Mouse (Mus musculus): ENCODE data around the gene Gm28038. TPM values are rescaled to one million over a fixed set of nuclear protein-coding genes. Genes with fewer than 3 reads are reported as not detected.
A peak's percentile ranks its signal among the peaks of the same experiment; 100 is the strongest.

Gm28038 gene
- polyA plus RNA-seq, 1 experiment, result not detected

DNA sequence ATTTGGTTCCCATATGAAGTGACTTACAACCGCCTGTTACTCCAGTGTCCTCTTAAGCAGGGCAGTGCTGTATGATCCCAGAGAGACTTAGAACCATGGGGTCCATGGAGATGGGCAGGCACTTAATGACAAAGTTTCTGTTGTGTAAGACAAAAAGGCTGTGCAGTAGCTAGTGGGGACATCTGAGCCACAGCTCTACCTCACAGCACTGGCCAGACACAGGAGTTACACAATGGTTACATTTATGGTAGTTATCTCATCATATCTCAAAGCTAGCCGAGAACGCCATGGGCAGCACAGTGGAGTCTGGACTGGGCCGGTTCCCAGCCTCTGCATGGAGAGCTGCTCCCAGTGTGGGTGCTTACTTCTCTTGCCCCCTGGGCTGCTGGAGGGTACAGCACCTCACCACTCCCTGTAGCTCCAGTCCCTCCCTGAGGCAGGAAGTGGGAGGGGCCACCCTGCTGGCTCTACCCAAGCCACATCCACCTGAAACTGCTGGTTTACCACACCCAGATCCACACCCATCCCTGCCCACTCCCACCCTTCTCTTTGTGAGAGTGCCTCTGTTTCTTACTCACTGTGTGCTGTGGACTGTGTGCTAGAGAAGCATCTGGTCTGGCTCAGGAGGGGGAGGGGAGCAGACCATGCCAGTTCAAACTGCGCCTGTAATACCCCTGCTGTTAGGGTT lies 29.3 kb upstream of the Gm28038 start:
- TF ChIP-seq POLR2A (IDR thresholded peaks at IDR 0.05; ENCODE audit: borderline replicate concordance, control insufficient read depth, low read depth, low read length) (peak; percentile 55; the same call in 1 of the 2 replicates), CTCF (IDR thresholded peaks at IDR 0.05; ENCODE audit: control insufficient read depth, insufficient read depth, low read length) (no peak)
- H3K27ac ChIP-seq (ENCODE audit: control insufficient read depth, insufficient read depth, low read depth, low read length, poor library complexity), result peak overlapping the region; percentile 78
- WGBS, result 28% methylated on average over 5 of the region's 5 CpGs
- no peak overlapping the region for H3K4me3 ChIP-seq (replicated peaks; ENCODE audit: control insufficient read depth, low read depth, low read length)
- peaks cover 15% of the 10 kb centered on the region for H3K4me1 ChIP-seq (ENCODE audit: control insufficient read depth, insufficient read depth, low read length)

GRCm38 (mm10) chr2:30252521-30252920 lies 28.3 kb upstream of the Gm28038 start:
- 71% methylated on average over 3 of the region's 3 CpGs for WGBS
- H3K4me1 ChIP-seq (ENCODE audit: control insufficient read depth, insufficient read depth, low read length), result peaks cover 15% of the 10 kb centered on the region
- no peak overlapping the region for H3K4me3 ChIP-seq (replicated peaks; ENCODE audit: control insufficient read depth, low read depth, low read length)
- no peak for TF ChIP-seq POLR2A (IDR thresholded peaks at IDR 0.05; ENCODE audit: borderline replicate concordance, control insufficient read depth, low read depth, low read length)
- TF ChIP-seq CTCF (IDR thresholded peaks at IDR 0.05; ENCODE audit: control insufficient read depth, insufficient read depth, low read length), result no peak
- H3K27ac ChIP-seq (ENCODE audit: control insufficient read depth, insufficient read depth, low read depth, low read length, poor library complexity), result peak overlapping the region; percentile 78

DNA sequence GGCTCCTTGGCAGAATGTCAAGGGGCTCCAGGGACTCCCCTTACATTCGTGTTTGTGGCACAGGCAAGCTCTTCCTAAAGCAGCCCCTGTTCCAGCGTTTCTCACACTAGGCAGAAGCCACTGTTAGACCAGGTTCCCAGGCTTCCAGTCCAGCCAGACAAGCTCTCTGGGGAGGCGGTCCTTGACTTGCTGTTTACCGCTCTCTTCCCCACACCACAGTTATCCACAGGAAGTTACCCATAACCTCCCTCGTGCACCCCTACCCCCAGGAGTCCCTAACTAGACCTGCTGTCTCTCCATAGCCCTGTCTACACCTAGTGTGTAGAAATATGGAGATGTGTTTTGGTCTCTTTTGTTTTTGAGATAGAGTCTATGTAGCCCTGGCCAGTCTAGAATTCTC lies 27.0 kb upstream of the Gm28038 start:
- peaks cover 17% of the 10 kb centered on the region for H3K4me1 ChIP-seq (ENCODE audit: control insufficient read depth, insufficient read depth, low read length)
- H3K4me3 ChIP-seq (replicated peaks; ENCODE audit: control insufficient read depth, low read depth, low read length), result no peak overlapping the region
- no peak overlapping the region for H3K27ac ChIP-seq (ENCODE audit: control insufficient read depth, insufficient read depth, low read depth, low read length, poor library complexity)
- 17% methylated on average over 5 of the region's 5 CpGs for WGBS
- TF ChIP-seq CTCF (IDR thresholded peaks at IDR 0.05; ENCODE audit: control insufficient read depth, insufficient read depth, low read length) (no peak), POLR2A (IDR thresholded peaks at IDR 0.05; ENCODE audit: borderline replicate concordance, control insufficient read depth, low read depth, low read length) (no peak)

DNA sequence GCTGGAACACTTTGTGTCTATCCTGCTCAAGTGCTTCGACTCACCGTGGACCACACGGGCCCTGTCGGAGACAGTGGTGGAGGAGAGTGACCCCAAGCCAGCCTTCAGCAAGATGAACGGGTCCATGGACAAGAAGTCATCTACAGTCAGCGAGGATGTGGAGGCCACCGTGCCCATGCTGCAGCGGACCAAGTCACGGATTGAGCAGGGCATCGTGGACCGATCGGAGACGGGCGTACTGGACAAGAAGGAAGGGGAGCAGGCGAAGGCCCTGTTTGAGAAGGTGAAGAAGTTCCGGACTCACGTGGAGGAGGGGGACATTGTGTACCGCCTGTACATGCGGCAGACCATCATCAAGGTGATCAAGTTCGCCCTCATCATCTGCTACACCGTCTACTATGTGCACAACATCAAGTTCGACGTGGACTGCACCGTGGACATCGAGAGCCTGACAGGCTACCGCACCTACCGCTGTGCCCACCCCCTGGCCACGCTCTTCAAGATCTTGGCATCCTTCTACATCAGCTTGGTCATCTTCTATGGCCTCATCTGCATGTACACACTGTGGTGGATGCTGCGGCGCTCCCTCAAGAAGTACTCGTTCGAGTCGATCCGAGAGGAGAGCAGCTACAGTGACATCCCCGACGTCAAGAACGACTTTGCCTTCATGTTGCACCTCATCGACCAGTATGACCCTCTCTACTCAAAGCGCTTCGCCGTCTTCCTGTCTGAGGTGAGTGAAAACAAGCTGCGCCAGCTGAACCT lies 25.0 kb upstream of the Gm28038 start:
- WGBS, result 96% methylated on average over 42 of the region's 42 CpGs
- H3K27ac ChIP-seq (ENCODE audit: control insufficient read depth, insufficient read depth, low read depth, low read length, poor library complexity), result no peak overlapping the region
- TF ChIP-seq POLR2A (IDR thresholded peaks at IDR 0.05; ENCODE audit: borderline replicate concordance, control insufficient read depth, low read depth, low read length), result no peak
- no peak for TF ChIP-seq CTCF (IDR thresholded peaks at IDR 0.05; ENCODE audit: control insufficient read depth, insufficient read depth, low read length)
- H3K4me1 ChIP-seq (ENCODE audit: control insufficient read depth, insufficient read depth, low read length), result peaks cover 19% of the 10 kb centered on the region
- no peak overlapping the region for H3K4me3 ChIP-seq (replicated peaks; ENCODE audit: control insufficient read depth, low read depth, low read length)

GRCm38 (mm10) chr2:30256616-30257350 lies 24.1 kb upstream of the Gm28038 start:
- TF ChIP-seq POLR2A (IDR thresholded peaks at IDR 0.05; ENCODE audit: borderline replicate concordance, control insufficient read depth, low read depth, low read length) (no peak), CTCF (IDR thresholded peaks at IDR 0.05; ENCODE audit: control insufficient read depth, insufficient read depth, low read length) (no peak)
- peaks cover 13% of the 10 kb centered on the region for H3K4me1 ChIP-seq (ENCODE audit: control insufficient read depth, insufficient read depth, low read length)
- no peak overlapping the region for H3K4me3 ChIP-seq (replicated peaks; ENCODE audit: control insufficient read depth, low read depth, low read length)
- no peak overlapping the region for H3K27ac ChIP-seq (ENCODE audit: control insufficient read depth, insufficient read depth, low read depth, low read length, poor library complexity)
- 93% methylated on average over 30 of the region's 30 CpGs for WGBS

GRCm38 (mm10) chr2:30257699-30258460 lies 23.0 kb upstream of the Gm28038 start:
- Histone ChIP-seq H3K4me1 (ENCODE audit: control insufficient read depth, insufficient read depth, low read length) (peaks cover 7% of the 10 kb centered on the region), H3K27ac (ENCODE audit: control insufficient read depth, insufficient read depth, low read depth, low read length, poor library complexity) (peak overlapping the region; percentile 20; the same call in 1 of the 2 replicates), H3K4me3 (replicated peaks; ENCODE audit: control insufficient read depth, low read depth, low read length) (no peak overlapping the region)
- TF ChIP-seq CTCF (IDR thresholded peaks at IDR 0.05; ENCODE audit: control insufficient read depth, insufficient read depth, low read length) (no peak), POLR2A (IDR thresholded peaks at IDR 0.05; ENCODE audit: borderline replicate concordance, control insufficient read depth, low read depth, low read length) (no peak)
- 39% methylated on average over 7 of the region's 7 CpGs for WGBS

DNA sequence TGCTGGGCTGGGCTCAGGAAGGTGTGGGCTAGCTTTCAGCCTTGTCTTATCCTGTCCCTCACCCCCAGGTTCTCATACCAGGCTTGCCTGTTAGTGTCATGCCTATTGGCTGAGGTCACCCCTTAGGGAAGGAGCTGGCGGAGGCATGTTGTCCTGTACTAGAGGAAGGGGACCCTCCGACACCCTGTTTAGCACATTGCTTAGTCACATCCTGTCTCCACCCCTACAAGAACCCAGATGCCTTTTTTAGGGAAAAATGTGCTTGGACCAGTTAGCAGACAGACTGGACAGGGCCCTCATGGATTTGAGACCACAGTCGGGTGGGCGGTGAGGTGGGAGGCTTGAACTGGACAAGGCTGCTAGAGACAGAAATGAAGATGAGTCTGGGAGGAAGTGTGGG lies 22.2 kb upstream of the Gm28038 start:
- 41% methylated on average over 4 of the region's 4 CpGs for WGBS
- H3K4me3 ChIP-seq (replicated peaks; ENCODE audit: control insufficient read depth, low read depth, low read length), result no peak overlapping the region
- TF ChIP-seq POLR2A (IDR thresholded peaks at IDR 0.05; ENCODE audit: borderline replicate concordance, control insufficient read depth, low read depth, low read length) (no peak), CTCF (IDR thresholded peaks at IDR 0.05; ENCODE audit: control insufficient read depth, insufficient read depth, low read length) (no peak)
- peaks cover 5% of the 10 kb centered on the region for H3K4me1 ChIP-seq (ENCODE audit: control insufficient read depth, insufficient read depth, low read length)
- H3K27ac ChIP-seq (ENCODE audit: control insufficient read depth, insufficient read depth, low read depth, low read length, poor library complexity), result 0 out of 2 replicates have a peak overlapping the region, but pooled peaks have one; percentile 7

Data from bone marrow, adult 2 months (tissue).